Mouse (Mus musculus) yolk sac, embryonic 10.5 days (tissue): ENCODE measurements around the gene Zp1.
A peak's percentile ranks its signal among the peaks of the same experiment; 100 is the strongest.

ENCODE experiments used
- DNase-seq: peaks from one replicate; pipeline ENCODE4 v3.0.0-alpha.2; 2017; ENCODE audit warnings: low spot score

Gene Zp1

DNA sequence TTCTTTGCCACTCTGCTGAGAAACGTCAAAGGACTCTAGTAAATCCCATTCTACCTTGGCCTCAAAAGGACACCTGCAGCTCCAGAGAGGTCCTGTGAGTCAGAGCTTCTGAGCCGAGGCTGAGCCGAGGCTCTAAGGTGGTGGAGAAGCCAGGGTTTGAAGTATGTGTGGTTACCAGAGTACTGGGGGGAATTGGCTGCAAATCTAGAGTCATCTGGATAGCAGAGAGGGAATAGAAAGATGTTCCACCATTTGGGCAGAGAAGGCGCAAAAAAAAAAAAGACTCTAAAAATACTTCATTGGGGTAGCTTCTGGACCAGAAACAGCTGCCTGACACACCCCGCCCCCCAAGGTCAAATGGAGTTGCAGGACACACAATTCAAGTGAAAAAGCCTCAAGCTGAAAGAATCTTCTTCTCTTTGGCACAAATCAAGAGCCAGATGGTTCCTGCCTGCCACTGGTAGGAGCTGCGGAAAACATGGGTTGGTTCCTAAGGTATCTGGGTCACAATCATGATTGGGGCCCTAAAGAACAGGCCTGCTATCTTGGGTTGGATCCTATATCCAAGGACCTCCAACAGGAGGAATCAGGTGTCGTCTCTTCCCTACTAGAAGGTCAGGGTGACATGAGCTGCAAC, 42.1 kb downstream of the Zp1 start:
- no peak for DNase-seq

DNA sequence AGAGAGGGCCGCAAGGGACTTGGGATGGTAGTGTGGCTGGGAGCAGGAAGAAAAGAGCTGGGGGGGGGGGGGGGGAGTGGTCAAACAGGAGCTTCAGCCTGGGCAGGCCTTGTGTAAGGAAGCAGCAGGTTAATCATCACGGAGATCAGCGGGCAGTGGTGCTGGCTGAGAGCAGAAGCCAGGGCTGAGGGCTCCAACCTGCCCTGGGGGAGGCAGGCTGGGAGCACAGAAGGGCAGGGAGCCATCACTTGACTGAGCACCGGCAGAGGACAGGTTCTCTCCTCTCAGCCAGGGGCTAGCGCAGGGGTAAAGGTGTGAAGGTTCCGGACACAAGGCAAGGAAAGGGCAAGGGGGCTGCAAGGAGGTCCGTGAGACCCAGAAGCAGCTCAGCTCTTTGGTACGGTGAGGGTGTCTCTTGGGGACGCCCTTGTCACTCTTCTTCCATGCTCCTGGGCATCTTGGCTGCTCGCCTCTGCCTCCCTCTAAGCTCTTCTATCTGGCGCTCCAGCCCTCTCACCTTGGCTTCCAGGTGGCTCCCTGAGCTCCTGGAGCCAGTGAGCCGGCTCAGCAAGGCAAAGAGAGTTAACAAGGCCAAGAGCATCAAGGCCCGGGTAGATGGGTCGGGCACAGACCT, 49.0 kb downstream of the Zp1 start:
- no peak for DNase-seq

DNA sequence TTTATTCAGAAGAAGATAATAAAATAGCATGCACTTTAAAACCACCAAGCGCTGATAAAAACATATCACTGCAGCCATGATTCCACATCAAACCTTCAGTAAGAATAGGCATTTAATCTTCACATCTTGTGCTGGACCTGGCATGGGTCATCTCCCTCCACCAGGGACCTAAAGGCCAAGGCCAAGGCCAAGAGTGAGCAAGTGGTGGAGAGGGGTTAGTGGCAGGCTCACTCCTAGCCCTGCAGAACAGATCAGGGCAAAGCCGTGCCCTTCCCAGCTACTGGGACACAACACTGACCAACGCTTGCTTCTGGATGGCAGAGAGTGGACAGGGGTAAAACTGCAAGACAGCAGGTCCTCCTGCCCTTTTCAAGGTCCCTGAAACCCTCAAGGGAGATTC, 49.8 kb downstream of the Zp1 start:
- no peak for DNase-seq

DNA sequence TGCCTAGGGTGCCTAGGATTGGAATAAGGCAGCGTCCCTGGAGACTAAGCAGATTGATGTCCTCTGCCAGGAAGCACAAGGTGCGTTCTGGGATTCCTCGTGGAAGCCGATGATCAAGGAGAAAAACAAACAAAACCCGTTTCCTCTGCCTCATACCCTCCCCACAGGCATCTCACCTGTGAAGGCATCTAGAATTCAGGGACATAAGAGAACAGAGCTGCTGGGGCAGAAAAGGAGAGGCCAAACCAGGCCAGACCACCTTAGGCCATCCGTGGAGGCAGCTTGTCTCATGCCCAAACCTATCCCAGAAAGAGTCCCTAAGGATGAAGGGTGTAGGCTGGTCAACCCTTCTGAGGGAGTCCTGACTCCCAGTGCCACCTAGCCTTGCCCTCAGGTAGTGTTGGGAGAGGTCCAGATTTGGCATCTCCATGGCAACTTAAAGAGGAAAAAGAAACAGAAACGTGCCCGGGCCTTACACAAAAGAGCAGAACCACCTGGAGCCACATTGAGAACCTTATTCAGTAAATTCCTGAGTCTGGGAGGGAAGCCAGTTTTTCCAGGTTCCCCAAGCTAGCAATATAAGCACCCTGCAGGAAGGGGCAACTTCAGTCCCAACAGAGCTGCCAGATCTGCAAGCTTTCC, 50.4 kb downstream of the Zp1 start, which contains the start of gene Tmem132a:
Tmem132a (minus strand) TSS at position 55 of the 642 bp plus-strand sequence.
- no peak for DNase-seq

DNA sequence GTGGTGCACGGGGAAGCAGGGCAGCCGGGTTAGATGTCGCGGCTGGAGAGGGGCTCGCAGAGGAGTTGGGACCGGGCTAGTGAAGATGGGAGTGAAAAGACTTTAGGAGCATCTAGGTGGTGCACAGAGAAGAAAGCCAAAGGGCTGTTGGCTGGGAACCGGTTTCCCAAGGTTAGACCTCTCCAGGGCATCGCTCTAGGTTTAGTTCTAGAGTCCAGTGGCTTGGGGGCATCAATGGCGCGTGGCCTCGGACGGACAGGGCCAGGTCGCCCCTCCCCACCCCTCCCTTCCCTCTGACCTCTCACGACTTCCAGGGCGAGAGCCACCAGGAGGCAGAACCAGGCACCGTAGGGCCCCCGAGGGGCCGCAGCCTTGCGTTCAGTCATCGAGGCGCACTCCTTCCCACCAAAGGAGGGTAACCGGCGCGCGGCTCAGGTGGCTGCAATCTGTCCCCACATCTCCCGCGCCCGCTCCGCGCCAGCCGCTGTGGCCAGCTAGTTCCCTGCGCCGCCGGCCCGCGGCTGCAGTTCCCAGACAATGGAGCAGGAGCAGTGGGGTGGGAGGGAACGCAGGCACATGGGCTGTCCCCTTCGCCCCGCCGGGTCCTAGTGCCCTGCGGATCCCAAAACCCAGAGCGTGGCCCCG, 51.1 kb downstream of the Zp1 start:
- DNase-seq = peak; percentile 82

DNA sequence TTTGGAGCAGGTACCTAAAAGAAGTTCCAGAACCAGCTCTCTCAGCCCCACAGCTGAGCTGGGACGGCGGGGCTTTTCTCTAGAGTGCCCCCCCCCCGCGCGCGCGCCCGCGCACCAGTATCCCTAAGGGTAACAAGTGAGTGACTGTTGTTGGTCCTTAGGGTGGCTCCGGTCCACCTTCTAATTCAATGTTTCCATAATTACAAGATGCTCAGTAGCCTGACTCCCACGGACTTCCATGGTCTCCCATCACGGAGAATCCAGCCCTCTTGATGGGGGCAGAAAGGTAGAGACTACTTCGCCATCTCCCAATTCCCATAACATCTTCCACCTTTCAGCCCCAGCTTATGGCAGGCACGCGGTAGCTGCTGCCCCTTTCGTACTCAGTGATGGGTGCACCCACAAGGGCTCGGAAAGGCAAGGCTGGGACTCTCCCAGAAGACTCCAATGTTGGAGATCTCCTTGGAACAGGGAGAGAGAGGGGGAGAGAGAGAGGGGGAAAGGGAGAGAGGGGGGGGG, 51.8 kb downstream of the Zp1 start:
- no peak for DNase-seq

DNA sequence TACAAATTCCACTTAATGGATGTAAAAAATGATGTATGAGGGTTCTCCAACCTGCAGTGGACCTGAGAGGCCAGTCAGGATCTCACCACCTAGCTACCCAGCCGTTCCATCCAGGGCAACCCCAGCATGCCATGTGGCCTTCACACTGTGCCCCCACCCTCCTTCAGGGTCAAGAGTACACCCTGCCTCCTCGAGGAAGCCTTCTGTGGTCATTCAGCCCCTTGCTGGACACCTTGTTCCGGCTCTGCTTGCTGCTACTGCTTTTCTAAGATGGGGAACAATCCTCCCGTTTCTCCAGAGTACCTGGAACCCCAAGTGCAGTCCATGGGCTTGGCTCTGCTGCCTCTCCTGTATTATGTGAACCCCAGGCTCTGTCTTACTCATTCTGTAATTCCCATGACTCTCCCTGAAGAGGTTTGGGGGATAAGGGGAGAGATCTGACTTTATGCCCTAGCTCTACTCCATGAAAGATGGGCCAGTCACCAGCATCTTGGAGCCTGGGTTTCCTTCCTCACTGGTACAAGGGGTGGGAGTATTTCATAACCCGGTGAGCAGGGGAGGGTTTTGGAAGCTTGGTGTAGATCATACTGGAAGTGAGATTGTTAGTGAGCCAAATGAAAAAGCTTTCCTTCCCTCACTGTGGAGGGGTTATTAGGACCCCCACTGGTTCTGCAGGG, 52.3 kb downstream of the Zp1 start:
- no peak for DNase-seq

DNA sequence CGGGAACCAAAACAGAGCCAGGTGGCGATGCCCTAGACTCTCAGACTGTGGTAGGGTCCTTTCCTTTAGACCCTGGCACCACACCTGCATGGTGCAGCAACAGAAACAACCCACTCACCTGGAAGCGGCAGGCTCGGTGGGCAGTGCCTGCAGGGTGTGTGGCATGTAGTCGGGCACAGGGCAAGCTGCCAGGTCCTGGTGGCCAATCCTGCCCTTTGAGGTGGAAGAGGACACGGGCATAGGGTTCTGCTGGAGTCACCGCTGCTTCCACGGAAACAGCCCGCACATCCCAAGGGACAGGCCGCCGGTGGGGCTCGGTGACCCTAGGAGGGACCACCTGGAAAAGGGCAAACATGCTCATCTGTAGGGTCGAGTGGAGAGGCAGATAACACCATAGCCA, 54.1 kb downstream of the Zp1 start:
- DNase-seq = no peak
